Mouse (Mus musculus): ENCODE results near the gene Cers2. TPM values are rescaled to one million over a fixed set of nuclear protein-coding genes. Genes with fewer than 3 reads are reported as not detected.

Gene Cers2
- total RNA-seq, 4 experiments from 2014 or later, result 51.9 to 63.7 (median 56.1) TPM

DNA sequence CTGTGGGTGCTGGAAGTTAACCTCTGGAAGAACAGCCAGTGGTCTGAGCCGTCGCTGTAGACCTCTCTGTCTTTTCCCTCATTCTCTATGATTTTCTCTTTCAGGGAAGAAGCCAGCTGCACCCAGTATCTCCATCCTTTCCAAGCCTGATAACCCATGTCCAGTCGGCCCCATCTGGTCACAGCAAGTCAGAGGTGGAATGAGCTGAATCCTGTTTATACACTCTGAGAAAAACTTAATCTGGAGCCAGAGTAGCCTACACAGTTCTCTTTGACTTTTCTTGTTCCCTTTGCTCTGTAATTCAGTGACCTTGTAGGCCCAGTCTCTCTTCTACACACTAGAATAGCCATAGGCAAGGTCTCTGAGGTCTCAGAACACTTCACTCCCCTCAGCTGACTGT is 27.1 kb upstream of the Cers2 start:
- no peak for DNase-seq (ENCODE audit: low spot score in 2 of 2)

DNA sequence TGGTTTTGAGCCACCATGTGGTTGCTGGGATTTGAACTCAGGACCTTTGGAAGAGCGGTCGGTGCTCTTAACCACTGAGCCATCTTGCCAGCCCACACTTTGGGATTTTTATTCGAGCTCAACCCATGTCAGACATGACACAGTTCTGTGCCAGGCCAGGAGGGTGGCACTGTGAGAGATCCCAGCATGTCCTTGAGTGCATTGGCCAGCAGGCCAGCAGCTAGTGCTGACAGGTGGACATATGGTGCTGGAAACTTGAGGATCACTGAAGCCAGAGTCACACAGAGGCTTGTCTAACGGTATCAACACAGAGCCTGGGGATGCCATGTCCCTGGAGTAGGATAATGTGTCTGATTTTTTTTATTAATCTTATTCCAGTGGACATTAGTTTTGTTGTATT is 25.2 kb upstream of the Cers2 start:
- no peak for DNase-seq (ENCODE audit: low spot score in 2 of 2)

DNA sequence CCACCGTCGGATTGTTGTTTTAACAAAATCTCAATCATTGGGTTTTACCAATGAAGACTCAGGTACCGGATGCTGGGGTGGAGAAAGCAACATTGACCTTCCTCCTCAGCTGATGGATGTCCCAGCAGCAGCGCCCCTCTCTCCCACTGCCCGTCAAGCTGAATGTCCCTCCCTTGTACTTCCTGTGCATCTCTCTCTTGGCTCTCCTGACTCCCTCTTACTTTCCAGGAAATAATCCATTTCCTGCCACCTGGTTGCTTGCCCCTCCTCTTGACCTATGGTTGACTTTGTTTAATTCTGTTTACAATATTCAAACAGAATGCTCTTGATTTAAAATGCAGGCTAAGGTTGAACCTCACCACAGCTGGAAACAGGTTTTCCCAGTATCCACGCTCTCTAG is 24.4 kb upstream of the Cers2 start:
- no peak for DNase-seq (ENCODE audit: low spot score in 2 of 2)

DNA sequence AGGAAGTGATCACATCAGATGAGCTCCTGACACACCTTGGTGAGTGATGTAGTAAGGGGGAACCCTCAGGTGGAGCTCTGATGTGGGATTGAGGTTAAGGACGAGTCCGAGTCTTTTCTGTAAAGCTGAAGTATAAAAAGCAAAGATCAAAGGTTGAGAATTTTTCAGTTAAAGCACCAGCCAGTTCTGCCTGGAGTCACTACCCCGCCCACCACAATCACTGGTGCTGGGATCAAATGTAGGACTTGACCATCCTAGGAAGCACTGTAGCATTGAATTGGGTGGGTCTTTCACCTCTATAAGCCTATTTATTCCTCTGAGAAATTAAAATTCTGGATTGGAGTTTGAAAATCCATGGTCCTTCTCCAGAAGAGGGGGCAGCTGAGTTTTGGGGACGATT is 23.6 kb upstream of the Cers2 start:
- DNase-seq (ENCODE audit: low spot score in 2 of 2), result no peak

DNA sequence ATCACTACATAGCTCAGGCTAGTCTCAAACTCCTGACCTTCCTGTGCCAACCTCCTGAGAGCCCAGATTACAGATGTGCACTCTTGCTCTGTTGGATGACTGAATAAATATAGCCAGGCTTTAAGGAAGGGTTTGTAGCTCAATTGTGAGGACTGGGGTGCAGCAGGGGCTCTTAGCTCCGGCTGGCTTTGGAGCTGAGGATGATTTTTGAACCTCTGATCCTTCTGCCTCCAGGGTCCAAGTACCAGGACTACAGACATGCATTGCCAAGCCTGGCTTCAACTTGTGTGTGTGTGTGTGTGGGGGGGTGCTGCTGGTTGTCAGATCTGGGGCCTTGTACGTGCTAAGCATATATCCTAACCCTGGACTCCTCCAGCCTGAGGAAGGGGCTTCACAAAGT is 21.7 kb upstream of the Cers2 start:
- no peak for DNase-seq (ENCODE audit: low spot score in 2 of 2)

DNA sequence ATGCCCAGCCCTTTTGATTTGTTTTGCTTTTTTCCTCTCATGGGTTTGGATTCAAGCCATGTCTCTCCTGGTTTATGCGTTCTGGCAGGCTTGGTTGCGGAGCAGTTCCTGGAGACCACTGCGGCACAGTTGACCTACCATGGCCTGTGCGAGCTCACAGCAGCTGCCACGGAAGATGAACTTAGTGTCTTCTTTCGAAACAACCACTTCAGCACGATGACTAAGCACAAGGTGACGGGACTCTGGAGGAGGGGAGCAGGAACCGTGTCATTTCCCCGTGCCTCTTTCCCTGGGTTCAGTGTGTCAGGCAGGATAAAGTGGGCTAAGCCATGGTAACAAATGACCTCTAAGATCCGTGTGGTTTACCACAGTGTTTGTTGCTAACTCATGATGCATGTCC is 21.1 kb upstream of the Cers2 start:
- DNase-seq (ENCODE audit: low spot score in 2 of 2), result no peak

DNA sequence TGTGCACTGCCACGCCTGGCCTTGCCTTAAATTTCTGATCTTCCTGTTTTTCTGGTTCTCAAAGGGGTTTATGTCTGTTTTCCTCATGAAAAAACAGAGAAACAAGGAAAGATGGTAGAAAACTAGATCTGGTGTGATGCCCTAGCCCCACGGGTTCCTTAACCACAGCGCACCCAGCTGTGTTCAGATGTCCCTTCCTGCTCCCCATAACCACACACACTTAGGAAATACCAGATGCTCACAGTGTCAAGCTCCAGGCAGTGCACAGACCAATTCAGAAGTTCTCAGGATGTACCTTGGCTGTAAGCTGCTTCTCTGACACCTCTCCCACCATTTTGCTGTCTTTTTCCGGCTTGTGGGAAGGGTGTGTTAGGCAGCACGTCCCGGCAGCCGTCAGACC is 20.3 kb upstream of the Cers2 start:
- no peak for DNase-seq (ENCODE audit: low spot score in 2 of 2)

DNA sequence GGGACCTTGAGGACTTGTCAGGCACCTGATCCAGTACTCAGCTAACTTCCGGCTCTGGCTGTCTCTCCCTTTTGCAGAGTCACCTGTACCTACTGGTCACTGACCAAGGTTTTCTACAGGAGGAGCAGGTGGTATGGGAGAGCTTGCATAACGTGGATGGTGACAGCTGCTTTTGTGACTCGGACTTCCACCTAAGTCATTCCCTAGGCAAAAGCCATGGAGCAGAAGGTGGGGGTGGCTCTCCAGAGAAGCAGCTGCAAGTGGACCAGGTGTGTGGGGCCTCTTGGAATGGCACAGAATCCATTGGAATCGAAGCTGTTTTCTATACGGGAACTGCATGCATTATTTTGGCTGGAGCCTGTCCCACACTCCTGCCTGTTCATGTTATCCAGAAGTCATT is 19.9 kb upstream of the Cers2 start:
- DNase-seq (ENCODE audit: low spot score in 2 of 2), result no peak

DNA sequence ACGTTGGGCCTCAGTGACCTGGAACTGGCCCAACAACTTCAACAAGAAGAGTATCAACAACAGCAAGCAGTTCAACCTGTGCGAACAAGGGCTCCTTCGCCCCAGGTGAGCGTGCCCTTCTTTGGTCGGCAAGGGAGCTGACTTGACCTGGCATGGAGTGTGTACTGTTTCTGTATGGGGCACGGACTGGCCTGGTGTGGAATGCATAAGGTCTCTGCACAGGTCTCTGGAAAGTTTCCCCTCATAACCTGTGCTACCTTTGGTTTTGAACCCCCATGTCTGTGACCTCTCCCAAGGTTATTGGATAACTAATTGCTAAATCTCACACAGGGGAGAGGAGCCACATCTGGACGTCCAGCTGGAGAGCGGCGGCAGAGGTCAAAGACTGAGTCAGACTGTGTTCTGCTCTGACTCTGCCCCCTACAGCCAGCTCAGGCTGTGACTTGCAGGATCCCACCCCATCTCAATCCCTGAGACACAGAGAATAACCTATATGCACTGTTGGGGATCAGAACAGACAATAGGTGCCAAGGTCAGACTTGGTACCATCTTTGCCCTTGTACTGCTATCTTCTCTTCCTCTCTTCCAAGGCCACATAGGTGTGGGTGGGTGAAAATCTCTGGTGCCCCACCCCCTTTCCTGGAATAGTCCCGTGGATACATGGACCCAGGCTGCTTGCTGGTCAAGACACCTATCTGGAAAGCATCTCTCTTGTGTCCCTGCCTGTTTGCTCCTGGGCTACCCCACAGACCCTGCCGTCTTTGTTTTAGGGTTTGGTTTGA is 19.1 kb upstream of the Cers2 start:
- no peak for DNase-seq (ENCODE audit: low spot score in 2 of 2)

DNA sequence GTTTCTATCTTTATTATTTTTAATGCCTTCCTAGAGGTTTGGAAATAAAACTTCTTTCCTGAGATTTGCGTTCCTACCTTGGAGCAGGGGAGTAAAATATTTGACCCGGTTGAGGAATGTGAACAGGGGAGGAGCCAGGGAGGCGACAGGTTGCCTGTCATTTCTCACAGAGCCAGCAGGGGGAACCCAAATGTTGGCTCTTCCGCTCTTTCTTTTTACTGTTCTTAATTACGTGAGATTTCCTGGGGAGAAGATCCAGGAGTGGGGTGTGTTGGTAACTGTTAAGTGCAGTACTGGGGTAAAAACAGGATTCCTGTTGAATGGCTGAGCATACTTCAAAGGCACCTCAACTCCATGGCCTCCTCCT is 18.5 kb upstream of the Cers2 start:
- no peak for DNase-seq (ENCODE audit: low spot score in 2 of 2)

DNA sequence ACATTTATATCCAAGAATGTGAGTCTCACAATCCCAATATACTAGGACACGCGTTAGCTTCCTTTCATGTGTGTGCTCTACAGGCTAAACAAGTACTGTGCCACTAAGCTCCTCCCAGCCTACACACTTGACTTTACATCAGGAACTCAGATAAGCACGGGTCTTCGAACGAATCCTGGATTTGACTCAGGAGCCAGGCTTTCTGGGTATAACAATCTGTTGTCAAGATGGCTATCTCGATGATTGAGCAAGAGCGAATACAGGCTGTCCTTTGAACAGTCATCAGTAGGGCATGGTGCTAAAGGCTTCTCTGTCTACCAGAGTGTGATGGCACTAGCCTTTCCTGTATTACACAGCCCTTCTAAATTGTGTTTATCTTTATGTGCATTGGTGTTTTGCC is 16.6 kb upstream of the Cers2 start:
- DNase-seq (ENCODE audit: low spot score in 2 of 2), result no peak

DNA sequence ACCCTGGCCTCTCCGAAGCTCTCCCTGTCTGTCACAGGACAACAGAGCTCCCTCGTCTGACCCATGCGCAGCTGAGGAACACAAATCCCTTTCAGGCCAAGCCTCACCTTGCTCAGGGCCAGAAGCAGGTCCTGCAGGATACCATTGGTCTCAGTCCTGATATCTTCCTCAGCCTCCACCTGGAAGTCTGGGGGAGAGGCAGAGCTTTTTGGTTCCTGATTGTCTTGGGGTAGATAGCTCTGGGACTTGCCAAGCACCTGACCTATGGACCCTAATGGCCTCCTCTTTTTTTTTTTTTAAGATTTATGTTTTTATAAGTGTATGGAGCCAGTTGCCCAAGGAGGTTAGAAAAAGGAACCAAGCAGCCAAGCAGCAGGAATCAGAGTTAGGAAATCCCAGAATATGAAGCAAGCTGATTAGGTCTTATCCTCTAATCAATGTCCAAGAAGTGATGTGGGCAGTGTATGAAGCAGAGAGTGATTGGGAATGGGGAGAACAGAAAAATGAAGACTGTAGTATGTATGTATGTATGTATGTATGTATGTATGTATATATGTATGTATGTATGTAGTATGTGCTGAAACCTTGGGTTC is 13.3 kb upstream of the Cers2 start:
- DNase-seq (ENCODE audit: low spot score in 2 of 2), result no peak

DNA sequence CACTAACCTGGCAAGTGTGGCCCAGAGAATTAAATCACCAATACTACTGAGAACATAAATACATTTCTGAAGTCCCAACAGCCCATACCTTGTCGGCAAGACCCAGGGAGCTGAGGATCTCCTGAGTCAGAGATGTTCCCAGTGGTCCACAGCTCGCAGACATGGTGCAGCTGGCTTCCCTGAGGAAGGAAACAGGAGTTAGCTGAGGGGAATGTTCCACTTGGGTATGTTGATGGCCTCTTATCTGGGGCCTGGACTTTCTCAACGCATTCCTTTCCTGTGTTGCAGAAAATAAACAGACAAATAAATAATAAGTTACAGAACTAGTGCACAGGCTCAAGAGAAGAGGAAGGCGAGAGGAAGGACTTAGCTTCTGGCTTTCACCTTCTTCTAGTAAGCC is 8.3 kb upstream of the Cers2 start:
- DNase-seq (ENCODE audit: low spot score in 2 of 2), result no peak

DNA sequence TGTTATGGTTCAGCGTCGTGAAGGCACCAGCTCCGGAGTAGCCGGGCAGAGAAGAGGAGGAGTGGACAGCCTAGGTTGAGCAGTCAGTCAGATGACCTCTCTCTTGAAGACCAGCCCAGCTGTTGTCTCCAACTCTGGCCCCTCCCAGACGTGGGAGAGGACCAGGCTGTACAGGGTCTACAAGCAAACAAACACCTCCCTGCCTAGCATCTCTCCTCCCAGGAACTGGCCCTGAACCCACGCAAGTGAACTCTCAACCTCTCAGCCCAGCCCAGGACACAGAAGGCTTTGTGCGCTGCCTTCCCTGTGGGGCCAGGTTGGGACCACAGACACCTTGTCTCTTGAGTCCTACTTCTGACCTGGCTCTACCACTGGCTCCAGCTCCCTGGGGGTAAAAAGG is 7.5 kb upstream of the Cers2 start, which contains the start of gene Anxa9:
TSS of gene Anxa9 (minus strand) at position 77 of the 400 bp plus-strand sequence.
- DNase-seq (ENCODE audit: low spot score in 2 of 2), result no peak

DNA sequence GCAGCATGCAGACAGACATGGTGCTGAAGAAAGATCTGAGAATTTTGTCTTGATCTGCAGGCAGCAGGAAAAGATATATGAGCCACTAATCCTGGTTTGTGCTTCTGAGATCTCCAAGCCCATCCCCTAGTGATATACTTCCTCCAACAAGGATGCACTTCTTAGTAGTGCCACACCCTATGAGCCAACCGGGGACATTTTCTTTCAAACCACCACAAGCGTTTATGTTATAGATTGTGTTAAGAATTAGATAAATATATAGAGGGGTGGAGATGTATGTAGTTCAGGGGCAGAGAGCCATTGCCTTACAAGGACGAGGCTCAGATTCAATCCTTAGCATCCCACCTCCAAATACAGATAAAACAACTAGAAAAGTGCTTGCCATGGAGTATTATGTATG is 4.1 kb upstream of the Cers2 start:
- no peak for DNase-seq (ENCODE audit: low spot score in 2 of 2)

DNA sequence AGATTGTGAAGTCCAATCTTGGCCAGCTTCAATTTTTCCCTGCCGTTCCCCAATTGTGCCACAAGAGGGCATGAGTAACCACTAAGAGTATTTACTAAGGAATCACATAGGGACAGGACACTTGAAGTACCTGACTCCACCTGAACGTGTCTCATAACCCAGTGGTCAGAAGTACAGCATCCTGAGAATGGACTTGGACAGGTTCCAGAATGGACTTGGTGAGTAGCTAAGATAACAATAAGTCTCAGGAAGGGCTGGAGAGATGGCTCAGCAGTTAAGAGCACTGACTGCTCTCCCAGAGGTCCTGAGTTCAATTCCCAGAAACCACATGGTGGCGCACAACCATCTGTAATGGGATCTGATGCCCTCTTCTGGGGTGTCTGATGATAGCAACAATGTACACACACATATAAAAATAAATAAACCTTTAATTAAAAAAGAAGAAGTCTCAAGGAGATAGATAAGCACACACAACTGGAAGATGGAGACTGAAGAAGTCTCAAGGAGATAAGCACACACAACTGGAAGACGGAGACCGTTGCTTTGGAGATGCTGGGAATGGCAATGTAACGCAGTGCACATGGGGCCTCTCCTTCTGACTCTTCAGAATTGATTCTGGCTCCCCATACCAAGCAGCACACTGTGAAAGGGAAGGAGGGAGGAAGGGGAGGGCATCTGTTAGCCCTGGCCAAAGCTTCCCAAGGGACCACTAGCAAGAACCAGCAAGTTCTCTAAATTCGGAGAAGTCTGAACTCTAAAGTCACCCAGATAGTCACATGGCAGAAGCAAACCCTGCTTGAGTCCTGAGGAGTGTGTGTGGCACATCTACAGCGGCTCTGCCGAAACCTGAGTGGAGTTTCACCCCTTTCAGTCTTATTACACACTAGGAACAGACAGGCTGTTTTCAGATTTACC is 3.4 kb upstream of the Cers2 start:
- peak; percentile 36 to 51 for DNase-seq (ENCODE audit: low spot score in 2 of 2)

DNA sequence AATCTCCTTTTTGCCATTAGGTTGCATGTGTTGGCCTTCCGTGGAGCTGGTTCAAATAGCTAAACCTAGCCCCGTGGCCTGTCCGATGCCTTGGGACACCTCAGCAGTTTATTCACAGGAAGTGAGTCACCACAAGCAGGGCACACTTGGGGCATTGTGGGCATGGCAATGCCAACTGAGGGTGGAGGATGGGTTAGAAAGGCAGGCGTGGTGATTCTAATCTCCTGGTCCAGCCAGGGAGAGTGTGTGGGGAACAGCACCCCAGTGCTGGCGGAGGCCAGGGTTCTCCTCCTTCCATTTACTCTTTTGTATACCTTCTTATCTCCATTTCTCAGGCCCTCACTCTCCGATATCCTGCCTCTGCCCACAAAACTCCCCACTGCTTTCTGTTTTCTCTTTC is 2.0 kb upstream of the Cers2 start:
- DNase-seq (ENCODE audit: low spot score in 2 of 2), result no peak

DNA sequence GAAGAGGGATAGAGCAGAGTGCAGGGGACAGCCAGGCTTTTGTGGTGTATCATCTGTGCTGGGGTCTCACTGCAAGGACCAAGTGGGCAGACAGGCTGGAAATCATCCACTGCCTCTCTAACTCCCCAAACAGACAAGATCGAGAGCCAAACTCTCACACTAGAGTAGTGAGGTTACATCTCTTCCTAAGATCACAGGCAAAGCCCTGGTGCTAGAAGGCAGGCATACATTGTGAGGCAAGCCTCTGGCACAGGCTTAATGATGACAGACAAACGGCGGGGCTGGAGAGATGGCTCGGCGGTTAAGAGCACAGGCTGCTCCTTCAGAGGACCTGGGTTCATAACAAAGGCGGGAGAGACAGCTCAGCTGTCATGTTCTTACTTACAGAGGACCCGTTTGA is 1.1 kb upstream of the Cers2 start:
- DNase-seq (ENCODE audit: low spot score in 2 of 2), result no peak

DNA sequence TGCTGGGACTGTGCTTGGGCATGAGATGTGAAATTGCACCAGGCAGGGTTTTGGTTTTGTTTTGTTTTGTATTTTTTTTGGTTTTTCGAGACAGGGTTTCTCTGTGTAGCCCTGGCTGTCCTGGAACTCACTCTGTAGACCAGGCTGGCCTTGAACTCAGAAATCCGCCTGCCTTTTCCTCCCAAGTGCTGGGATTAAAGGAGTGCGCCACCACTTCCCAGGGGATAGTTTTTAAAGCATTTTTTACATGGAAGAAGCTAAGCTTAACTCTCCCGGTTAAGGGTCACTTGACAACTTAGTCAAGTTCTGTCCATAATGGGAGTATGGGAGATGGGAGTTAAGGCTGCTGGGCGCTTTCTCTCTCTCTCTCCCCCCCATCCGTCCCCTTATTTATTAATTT is 516 bp upstream of the Cers2 start:
- DNase-seq (ENCODE audit: low spot score in 2 of 2), result no peak

DNA sequence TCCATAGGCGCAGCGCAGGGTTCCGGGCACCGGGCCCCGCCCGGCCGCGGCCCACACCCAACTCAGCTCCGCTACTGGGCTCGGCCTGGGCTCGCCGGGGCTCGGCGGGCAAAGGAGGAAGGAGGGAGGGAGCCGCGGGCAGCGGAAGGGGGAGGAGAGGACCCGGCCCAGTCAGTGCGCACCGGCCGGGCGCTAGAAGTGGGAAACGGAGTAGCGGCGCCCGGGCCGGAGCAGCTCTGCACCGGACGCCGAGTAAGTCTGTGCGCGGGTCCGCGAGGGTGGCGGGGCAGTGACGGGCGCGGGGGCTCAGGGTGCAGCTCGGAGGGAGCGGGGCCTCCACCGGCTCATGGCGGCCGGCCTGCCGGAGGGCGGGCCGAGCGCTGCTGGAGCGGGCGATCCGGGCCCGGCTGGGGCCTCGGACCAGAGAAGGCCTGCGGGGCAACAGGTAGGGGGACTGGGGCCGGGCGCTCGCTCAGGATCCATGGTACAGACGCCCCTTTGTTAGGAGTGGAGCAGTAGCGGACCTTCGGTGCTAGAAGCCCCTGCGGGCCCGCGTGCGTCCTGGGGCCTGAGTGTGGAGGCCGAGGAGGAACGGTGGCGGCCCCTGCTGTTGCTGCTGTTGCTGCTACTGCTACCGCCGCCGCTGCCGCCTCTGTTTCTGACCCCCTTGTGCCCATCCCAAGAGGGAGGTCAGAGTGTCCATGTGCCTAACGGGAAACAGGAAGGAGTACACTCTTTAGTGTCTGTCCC is 678 bp downstream of the Cers2 start:
- peak; percentile 52 to 53 for DNase-seq (ENCODE audit: low spot score in 2 of 2)

DNA sequence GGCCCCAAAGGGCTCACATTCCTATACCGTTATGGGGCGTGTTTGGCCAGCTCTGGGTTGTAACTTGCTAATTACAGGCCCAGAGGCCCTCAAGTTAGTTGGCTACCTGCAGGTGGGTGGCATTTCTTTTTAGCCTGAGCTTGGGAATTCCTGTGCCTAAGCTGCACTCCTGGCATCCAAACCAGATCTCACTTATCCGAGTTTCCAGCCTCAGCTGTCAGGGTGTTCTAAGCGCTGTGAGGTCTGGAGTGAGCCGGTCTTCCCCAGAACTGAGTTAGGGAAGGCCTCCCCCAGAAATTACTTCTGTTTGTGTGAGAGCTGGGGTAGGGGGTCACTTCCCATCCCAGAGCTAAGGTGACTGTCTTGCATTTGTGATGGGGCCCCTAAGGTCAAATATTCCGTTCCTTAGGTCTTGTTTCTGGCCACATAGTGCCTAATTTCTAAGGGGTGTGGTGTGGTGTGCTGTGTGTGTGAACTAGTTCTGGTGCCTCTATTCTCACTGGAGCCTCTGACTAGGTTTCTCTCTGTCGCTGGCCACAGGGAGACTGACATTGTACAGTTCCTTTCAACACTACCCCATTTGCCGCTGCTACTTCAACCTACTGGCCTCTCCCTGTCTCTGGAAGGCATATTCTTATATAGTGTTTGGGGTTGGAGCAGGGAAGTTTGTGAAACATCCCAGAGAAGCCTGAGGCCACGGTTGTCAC is 1.4 kb downstream of the Cers2 start:
- DNase-seq (ENCODE audit: low spot score in 2 of 2), result no peak
